Mouse (Mus musculus) bone marrow macrophage, adult 2 months (primary cell): ENCODE measurements around the gene Slc1a6. TPM values are rescaled to one million over a fixed set of nuclear protein-coding genes. Genes with fewer than 3 reads are reported as not detected.

Experiments
- H3K27ac ChIP-seq: 2 replicates; pipeline ENCODE4 v1.5.1; 2012; ENCODE audit warnings: low read depth, low read length; ENCODE audit not compliant: insufficient read depth
- H3K4me1 ChIP-seq: 2 replicates; pipeline ENCODE4 v1.6.1; 2012; ENCODE audit warnings: low read length; ENCODE audit not compliant: control insufficient read depth, insufficient read depth
- H3K4me3 ChIP-seq: 2 replicates; pipeline ENCODE4 v1.5.1; 2012; ENCODE audit warnings: mild to moderate bottlenecking, low read length, moderate library complexity; ENCODE audit not compliant: insufficient read depth
- CTCF ChIP-seq: IDR thresholded peaks from 2 replicates; pipeline ENCODE4 v1.5.1; 2012; ENCODE audit warnings: low read depth, mild to moderate bottlenecking, low read length, moderate library complexity
- POLR2A ChIP-seq: IDR thresholded peaks from 2 replicates; pipeline ENCODE4 v1.6.1; 2012; ENCODE audit warnings: mild to moderate bottlenecking, low read depth, low read length, borderline replicate concordance
- polyA plus RNA-seq: library from polyadenylated mRNA; stranded (reverse); fragments of >200 nt; gene quantifications from 2 replicates; pipeline ENCODE4 v1.2.4, GENCODE M21; 2012; ENCODE audit not compliant: missing spikeins, insufficient read depth, insufficient read length

Gene Slc1a6
- polyA plus RNA-seq, result not detected in 2 replicates

DNA sequence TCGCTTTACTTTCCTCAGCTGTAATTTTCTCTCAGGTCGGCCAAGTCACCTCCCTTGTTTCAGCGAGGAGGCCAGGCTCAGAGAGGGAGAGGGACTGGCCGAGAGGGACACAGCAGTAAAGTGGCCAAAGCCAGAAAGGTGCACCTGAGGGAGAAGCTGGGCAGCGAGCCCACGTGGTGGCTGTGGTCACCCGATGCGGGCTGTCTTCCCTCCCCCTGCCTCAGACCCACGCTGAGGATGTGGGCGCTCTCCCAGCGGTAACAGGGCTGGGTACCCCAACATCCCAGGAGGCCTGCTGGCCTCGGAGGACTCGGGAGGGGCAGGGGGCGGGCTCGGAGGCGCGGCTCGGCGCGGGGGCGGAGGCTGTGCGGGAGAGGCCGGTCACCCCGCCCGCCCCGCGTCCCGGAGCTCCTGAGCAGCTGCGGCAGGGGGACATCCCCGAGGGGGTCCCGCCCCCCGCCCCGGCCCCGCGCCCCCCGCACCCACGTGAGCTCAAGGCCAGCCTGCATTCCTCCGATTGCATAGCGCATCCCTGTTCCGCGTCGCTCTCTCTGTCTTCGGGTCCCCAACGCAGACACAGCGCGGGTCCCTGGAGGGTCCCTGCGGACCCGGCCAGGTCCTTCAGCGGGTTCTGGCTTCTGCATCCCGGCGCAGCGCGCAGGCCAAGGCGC, at the start of gene Slc1a6:
Gene Slc1a6 (plus strand): TSS at position 516 of the 671 bp plus-strand sequence.
- H3K4me3 ChIP-seq, result peak within 1 kb of the TSS; percentile 59
- H3K4me1 ChIP-seq, result no peaks in the 10 kb centered on the region
- TF ChIP-seq CTCF (no peak), POLR2A (no peak)
- no peak within 1 kb of the TSS for H3K27ac ChIP-seq

DNA sequence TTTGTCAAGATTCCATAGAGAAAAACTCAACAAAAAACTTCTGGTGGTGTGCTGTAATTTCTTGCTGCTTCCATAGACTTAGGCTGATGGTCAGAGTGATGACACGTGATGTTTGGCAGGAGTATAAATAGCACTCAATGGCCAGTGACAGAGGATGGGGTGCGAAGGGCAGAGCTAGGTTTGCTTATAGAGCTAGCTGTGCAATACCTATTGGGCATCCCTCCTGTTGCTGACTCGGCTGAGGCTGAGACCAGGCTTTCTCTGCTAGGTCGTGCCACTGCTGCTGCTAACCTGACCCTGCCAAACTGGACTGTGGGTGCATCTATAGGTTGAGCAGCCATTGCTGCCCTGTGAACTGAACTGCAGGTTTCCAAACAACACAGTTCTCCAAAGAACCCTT, 40.5 kb upstream of the Slc1a6 start:
- TF ChIP-seq POLR2A, result no peak
- TF ChIP-seq CTCF, result no peak
- H3K4me1 ChIP-seq, result no peaks in the 10 kb centered on the region
- no peak overlapping the region for H3K27ac ChIP-seq
- no peak overlapping the region for H3K4me3 ChIP-seq

DNA sequence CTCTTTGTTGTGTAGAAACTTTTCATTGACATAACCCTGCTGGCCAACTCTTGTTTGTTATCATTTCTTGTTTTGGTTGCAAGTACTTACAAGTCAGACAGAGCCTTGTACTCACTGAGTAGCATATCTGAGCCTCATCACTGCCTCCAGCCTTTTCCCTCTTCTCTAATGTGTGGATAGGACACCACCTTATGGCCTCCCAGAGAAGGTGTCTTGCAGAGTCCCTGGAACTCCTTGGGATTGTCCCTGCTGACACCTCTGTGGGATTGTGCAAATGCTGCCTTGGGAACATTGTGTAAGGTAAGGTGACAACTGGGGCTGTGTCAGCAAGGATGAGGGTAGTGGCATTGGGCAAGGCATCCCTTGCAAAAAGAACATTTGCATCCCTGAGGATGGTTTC, 36.6 kb upstream of the Slc1a6 start:
- Histone ChIP-seq H3K4me1 (no peaks in the 10 kb centered on the region), H3K4me3 (no peak overlapping the region), H3K27ac (no peak overlapping the region)
- TF ChIP-seq POLR2A (no peak), CTCF (no peak)

DNA sequence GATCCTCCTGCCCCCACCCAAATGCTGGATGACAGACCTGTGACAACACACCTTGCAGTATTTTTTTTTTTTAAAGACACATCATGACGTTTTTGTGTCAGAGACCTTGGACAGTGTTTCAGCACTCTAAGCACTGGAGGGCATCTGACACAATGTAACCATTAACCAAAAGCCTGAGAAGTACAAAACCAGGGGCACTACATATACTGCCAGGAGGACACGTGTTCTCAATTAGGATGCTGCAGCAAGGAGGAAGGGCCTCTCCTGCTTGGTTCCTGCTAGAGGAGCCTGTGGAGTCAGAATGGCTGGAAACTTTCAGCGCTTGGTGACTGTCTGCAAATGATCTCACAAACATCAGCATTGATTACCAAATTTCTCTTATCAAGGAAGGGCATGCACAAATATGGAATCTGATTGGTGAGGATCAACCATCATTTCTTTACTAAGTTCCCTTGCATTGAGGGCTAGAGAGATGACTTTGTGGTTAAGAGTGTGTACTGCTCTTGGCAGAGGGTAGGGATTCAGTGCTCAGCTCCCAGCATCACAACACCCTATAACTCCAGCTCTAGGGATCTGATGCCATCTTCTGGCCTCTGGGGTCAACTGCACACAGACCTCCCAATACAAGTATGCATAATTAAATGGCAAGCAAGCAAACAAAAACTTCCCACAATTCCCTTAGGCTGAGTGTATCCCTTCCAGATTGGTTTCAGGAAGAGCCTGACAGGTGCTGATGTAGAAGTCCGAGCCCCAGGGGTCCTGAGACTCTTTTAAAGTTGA, 34.7 kb upstream of the Slc1a6 start:
- Histone ChIP-seq H3K4me1 (no peaks in the 10 kb centered on the region), H3K27ac (no peak overlapping the region), H3K4me3 (no peak overlapping the region)
- TF ChIP-seq POLR2A (no peak), CTCF (no peak)

DNA sequence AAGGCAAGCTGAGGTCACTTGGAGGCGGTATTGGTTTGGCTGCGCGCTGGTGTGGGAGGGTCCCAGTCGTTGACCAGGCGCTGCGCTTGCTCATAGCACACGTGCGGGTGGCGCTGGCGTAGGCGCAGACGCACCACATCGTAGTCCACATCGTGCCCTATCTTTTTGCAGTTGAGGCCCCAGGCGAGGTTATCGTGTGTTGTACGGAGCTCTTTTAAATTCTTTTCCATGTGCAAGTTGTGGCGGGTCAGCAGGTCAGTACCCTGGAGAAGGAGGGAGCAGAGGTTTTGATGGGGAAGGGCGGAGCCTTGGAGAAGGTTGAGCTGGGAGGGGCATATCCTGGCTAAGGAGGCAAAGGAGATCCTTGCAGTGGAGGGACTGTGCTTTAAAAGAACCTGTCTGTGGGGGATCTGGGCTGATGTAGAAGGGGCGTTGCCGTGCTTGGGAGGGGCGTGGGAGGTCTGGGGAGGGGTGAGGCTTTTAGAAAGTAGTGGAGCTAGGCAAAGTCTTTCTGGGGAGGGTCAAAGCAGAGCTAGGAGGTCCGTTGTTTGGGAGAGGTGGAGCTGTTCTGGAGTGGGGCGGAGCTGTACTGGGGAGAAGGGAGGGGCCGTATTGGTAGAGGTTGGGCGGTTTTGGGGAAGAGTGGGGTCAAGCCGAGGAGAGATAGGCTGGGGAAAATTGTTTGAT, 33.1 kb upstream of the Slc1a6 start:
- H3K4me3 ChIP-seq, result no peak overlapping the region
- H3K27ac ChIP-seq, result no peak overlapping the region
- no peak for TF ChIP-seq POLR2A
- TF ChIP-seq CTCF, result no peak
- H3K4me1 ChIP-seq, result no peaks in the 10 kb centered on the region

DNA sequence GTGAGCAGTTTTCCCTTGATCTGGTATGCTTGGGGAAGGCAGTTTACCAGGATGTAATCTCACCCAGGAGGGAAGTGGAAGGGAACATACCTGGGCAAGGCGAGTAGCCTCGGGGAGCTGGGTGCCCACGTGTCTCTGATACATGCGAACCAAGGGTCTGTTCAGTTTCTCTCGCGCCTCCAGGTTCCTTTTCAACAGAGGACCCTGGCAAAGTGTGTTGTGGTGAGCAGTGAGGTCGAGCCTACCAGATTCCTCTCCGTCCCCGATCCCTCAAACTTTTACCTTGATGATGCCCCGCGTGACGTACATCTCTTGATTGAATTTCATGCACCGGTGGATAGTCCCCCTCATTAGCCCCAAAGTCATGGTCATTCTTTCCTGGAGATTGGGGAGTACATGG, 32.1 kb upstream of the Slc1a6 start:
- no peak overlapping the region for H3K4me3 ChIP-seq
- H3K27ac ChIP-seq, result no peak overlapping the region

DNA sequence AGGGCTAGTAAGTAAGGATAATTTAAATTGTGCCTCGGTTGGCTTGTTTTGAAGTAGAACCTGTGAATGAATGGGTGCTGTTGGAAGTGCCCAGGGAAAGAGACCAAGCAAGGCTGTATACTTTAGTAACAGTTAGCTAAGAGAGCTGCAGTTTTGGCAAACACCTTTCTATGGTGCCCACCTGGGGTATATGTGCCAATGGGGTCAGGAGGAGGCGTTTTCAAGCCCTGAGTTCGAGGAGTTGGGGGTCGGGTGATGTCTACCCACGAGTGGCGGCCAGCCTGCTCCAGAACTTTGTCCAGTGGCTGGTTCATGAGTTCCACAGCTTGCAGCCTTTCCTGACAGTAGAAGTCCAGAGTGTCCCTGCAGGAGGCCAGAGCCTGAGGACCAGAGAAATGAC, 31.4 kb upstream of the Slc1a6 start:
- Histone ChIP-seq H3K27ac (no peak overlapping the region), H3K4me3 (no peak overlapping the region), H3K4me1 (no peaks in the 10 kb centered on the region)
- no peak for TF ChIP-seq CTCF
- TF ChIP-seq POLR2A, result no peak

More for the DNA sequence above, 32.1 kb upstream of the Slc1a6 start:
- no peaks in the 10 kb centered on the region for H3K4me1 ChIP-seq
- TF ChIP-seq POLR2A, result no peak
- no peak for TF ChIP-seq CTCF

DNA sequence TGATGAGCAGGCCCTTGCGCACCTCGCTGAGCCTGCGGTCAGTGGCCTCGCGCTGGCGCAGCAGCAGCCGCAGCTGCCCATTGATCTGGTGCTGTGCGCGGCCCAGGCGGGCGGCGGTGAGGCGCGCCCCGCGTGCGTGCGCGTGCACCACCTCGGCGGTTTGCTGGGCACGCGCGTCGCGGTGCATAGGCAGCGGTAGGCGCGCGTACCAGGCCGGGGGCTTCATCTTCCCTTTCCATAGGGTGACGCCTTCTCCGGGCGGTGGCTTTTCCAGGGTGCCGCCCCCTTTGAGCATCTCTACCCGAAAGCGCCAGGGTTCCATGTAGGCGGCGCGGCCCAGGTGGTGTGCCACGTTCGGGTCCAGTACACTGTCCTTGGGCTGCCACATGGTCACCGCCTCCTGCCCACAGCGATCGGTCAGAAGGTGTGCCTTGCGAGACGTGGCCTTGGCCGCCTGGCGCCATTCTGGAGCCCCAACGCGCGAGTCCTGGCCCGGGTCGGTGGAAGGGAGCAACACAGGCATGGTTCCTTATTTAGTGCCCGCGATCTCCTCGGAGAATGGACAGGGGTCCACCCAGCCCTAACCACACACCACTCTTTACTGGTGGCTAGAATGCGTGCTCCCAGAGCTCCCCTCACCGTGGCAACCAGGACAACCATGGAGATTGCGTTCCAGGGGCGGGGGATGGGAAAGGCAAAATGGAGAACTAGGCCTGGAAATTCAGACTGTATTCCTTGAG, 27.7 kb upstream of the Slc1a6 start, which contains the start of gene Ccdc105:
Gene Ccdc105 (minus strand): TSS at position 614 of the 740 bp plus-strand sequence.
- TF ChIP-seq POLR2A, result no peak
- TF ChIP-seq CTCF, result no peak
- H3K27ac ChIP-seq, result no peak within 1 kb of the TSS
- H3K4me1 ChIP-seq, result no peaks in the 10 kb centered on the region
- H3K4me3 ChIP-seq, result peak within 1 kb of the TSS; percentile 32

DNA sequence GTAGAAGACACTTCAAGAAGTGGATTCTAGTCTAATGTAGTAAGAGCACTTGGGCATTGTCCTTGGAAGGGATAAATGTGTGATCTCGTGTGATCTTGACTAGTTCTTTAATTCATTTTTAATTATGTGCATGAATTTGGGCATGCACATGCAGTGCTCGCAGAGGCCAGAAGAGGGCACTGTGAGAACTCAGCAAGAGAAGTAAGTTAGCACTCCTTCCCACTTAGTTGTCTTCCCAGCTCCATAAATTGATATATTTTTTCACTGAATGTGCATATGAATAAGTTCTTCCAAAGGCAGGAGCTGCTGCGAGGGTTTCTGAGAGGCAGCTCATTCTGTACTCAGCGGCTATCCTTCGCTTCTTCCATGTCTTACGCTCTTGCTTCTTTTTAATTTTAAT, 24.3 kb upstream of the Slc1a6 start:
- H3K4me3 ChIP-seq, result no peak overlapping the region
- TF ChIP-seq CTCF, result peak; percentile 80
- no peak for TF ChIP-seq POLR2A
- no peak overlapping the region for H3K27ac ChIP-seq
- no peaks in the 10 kb centered on the region for H3K4me1 ChIP-seq

DNA sequence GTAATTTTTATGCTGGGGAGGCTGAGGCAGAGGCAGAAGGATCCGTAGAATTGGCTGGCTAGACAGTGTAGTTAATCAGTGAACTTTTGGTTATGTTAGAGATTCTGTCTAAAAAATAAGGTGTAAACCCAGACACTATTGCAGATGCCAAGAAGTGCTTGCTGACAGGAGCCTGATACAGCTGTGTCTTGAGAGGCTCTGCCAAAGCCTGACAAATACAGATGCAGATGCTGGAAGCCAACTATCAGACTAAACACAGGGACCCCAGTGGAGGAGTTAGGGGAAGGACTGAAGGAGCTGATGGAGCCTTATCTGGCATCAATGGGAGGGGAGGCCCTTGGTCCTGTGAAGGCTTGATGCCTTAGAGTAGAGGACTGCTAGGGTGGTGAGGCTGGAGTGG, 14.7 kb upstream of the Slc1a6 start:
- Histone ChIP-seq H3K4me3 (no peak overlapping the region), H3K27ac (no peak overlapping the region), H3K4me1 (no peaks in the 10 kb centered on the region)
- TF ChIP-seq CTCF, result no peak
- no peak for TF ChIP-seq POLR2A
